Mouse (Mus musculus) neural tube, embryonic 14.5 days (tissue): Measurements from ENCODE around the gene Mrgprh. TPM values are rescaled to one million over a fixed set of nuclear protein-coding genes. Genes with fewer than 3 reads are reported as not detected.

ENCODE experiments used
- ATAC-seq: fragments of 200-750 bp; cut with Nextera tagmentation; 2 replicates; pipeline ENCODE4 v1.8.0; 2017; ENCODE audit warnings: low read depth, mild to moderate bottlenecking, moderate TSS enrichment, moderate library complexity
- H3K27ac ChIP-seq: fragments of 300-500 bp; sonication (generic); 2 replicates; pipeline ENCODE4 v1.5.1; 2014; ENCODE audit warnings: low read depth, mild to moderate bottlenecking, control low read depth, low read length, moderate library complexity, mixed read lengths
- H3K27me3 ChIP-seq: fragments of 300-500 bp; sonication (generic); 2 replicates; pipeline ENCODE4 v1.6.1; 2014; ENCODE audit warnings: low read length; ENCODE audit not compliant: control insufficient read depth, insufficient read depth
- H3K36me3 ChIP-seq: fragments of 300-500 bp; sonication (generic); 2 replicates; pipeline ENCODE4 v1.6.1; 2014; ENCODE audit warnings: low read length, mixed read lengths; ENCODE audit not compliant: control insufficient read depth, insufficient read depth
- H3K4me1 ChIP-seq: fragments of 300-500 bp; sonication (generic); 2 replicates; pipeline ENCODE4 v1.6.1; 2014; ENCODE audit warnings: low read length; ENCODE audit not compliant: control insufficient read depth, insufficient read depth
- H3K4me2 ChIP-seq: fragments of 300-500 bp; sonication (generic); 2 replicates; pipeline ENCODE4 v1.6.1; 2014; ENCODE audit warnings: mild to moderate bottlenecking, low read depth, low read length, control low read depth
- H3K4me3 ChIP-seq: fragments of 300-500 bp; sonication (generic); 2 replicates; pipeline ENCODE4 v1.5.1; 2014; ENCODE audit warnings: low read depth, low read length, control low read depth, mixed read lengths
- H3K9ac ChIP-seq: fragments of 300-500 bp; sonication (generic); replicated peaks from 2 replicates; pipeline ENCODE4 v1.6.1; 2014; ENCODE audit warnings: low read depth, mild to moderate bottlenecking, control low read depth, low read length, mixed read lengths
- H3K9me3 ChIP-seq: fragments of 300-500 bp; sonication (generic); 2 replicates; pipeline ENCODE4 v1.6.1; 2016; ENCODE audit warnings: low read length; ENCODE audit not compliant: control insufficient read depth
- WGBS: fragments of 180-500 bp; shearing (Covaris S2); extraction: QIAGEN DNeasy Blood & Tissue Kit; methylation state at CpG from one replicate; pipeline ENCODE4 v1.1.7; 2014; 5-methylcytosine and 5-hydroxymethylcytosine counted together
- polyA plus RNA-seq: library from polyadenylated mRNA; unstranded; fragments of >200 nt; fragmentation: Nextera tagmentation; extraction: Ambion mirVana; gene quantifications from 2 replicates; pipeline ENCODE4 v1.2.1, GENCODE M21; 2014

Gene Mrgprh
- polyA plus RNA-seq, 1 experiment from 2014 or later = not detected

DNA sequence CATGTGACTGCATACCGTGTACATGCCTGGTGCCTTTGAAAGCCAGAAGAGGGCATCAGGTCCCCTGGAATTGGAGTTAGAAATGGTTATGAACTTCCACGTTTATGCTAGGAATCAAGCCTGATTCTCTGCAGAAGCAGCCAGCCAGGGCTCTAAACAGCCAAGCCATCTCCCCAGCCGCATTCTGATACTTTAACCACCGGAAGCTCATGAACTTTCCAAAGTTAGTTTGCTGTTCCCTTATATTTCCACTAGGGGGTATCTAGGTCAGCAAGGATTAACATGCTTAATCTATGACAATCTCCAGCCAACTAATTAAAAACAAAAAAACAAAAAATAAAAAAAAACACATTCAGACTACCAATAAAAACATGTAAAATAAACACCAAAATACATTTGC lies 17.8 kb upstream of the Mrgprh start:
- no peak overlapping the region for H3K27ac ChIP-seq
- no peak overlapping the region for H3K4me3 ChIP-seq
- 48% methylated on average over 4 of the region's 4 CpGs for WGBS
- H3K27me3 ChIP-seq = no peaks in the 10 kb centered on the region
- no peak for ATAC-seq
- H3K36me3 ChIP-seq = no peaks in the 10 kb centered on the region
- H3K9me3 ChIP-seq = no peaks in the 10 kb centered on the region
- H3K4me1 ChIP-seq = no peaks in the 10 kb centered on the region
- H3K4me2 ChIP-seq = no peak overlapping the region
- H3K9ac ChIP-seq = no peak overlapping the region

DNA sequence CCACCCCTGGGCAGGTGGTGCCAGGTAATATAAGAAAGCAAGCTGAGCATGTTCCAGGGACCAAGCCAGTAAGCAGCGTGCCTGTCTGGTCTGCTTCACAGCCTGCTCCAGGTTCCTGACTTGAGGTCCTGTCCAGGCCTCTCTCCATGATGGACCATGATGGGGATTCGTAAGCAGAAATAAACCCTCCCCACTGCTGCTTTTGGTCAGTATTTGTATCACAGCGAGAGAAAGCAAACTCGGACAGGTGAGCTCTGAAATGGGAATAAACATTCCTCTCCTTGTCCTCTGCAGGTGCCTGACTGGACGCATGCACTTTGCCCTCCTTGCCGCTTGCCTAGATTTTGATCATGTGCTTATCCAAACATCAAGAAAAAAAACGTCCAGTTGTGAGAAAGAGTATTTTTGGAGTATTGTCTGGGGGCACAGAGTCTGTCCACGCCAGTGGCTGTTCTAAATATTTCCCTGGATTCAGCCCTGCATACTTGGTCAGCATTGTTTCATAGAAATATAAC lies 16.8 kb upstream of the Mrgprh start:
- no peaks in the 10 kb centered on the region for H3K4me1 ChIP-seq
- H3K4me2 ChIP-seq = no peak overlapping the region
- H3K4me3 ChIP-seq = no peak overlapping the region
- H3K27me3 ChIP-seq = no peaks in the 10 kb centered on the region
- no peaks in the 10 kb centered on the region for H3K9me3 ChIP-seq
- H3K9ac ChIP-seq = no peak overlapping the region
- H3K27ac ChIP-seq = no peak overlapping the region
- no peaks in the 10 kb centered on the region for H3K36me3 ChIP-seq
- no peak for ATAC-seq
- 85% methylated on average over 8 of the region's 8 CpGs for WGBS

DNA sequence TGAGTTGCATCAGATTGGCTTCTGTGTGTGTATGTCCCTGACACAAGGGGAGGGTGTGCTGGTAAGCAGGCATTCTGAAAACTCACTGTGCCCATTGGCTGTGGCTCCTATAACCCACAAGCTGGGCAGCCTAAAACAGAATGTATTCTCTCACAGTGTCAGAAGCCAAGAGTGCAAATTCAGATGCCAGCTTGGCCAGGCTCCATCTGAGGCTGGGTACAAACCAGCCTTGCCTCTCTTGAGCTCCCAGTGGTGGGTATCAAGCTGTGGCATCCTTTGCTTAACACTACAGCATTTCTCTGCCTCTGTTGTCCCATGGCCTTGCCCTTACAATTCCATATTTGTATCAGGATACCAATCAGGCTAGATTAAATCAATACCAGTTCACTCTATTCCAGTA lies 11.7 kb upstream of the Mrgprh start:
- ATAC-seq = no peak

DNA sequence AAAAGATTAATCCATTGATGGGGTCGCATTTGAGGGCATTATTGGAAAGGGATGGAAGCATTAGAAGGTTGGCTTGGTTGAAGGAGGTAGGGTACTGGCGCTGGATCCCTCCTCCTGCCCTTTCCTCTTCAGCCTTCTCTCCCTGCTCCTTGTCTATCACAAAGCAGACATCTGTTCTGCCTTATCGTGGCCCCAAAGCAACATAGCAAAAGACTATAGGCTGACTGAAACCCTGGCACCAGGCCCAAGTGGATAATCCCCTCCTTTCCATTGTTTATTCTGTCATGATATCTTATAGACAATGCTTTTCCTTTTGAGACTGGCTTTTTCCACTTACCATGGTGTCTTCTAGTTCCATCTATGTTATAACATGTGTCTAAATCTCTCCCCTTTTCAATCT lies 10.4 kb upstream of the Mrgprh start:
- no peak overlapping the region for H3K4me2 ChIP-seq
- no peaks in the 10 kb centered on the region for H3K4me1 ChIP-seq
- no peak for ATAC-seq
- no peaks in the 10 kb centered on the region for H3K9me3 ChIP-seq
- H3K9ac ChIP-seq = no peak overlapping the region
- no peak overlapping the region for H3K4me3 ChIP-seq
- no peaks in the 10 kb centered on the region for H3K36me3 ChIP-seq
- H3K27me3 ChIP-seq = no peaks in the 10 kb centered on the region
- whole genome bisulfite sequencing = 81% methylated on average over 3 of the region's 3 CpGs
- no peak overlapping the region for H3K27ac ChIP-seq

More for the DNA sequence above, 11.7 kb upstream of the Mrgprh start:
- Histone ChIP-seq H3K9ac (no peak overlapping the region), H3K4me3 (no peak overlapping the region), H3K9me3 (no peaks in the 10 kb centered on the region), H3K27ac (no peak overlapping the region), H3K4me2 (no peak overlapping the region), H3K4me1 (no peaks in the 10 kb centered on the region), H3K36me3 (no peaks in the 10 kb centered on the region), H3K27me3 (no peaks in the 10 kb centered on the region)

DNA sequence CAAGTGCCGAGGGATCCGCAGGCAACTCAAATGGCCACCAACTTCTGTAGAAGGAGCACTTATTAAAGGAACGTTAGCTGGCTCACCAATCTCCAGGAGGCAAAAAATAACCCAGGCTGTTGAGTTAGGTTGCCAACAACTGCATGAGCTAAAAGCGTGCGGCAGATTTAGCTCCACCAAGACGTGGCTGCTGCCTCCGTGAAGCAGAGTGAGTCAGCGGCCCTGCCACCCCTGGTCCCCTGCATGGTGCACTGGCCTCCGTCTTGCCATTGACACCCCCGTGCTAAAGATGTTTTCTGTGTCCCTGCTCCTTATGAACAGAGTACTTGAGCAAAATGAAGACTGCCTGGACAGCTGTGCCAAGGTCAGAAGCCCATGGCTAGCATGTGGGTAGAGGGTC lies 9.0 kb upstream of the Mrgprh start:
- 87% methylated on average over 10 of the region's 10 CpGs for whole genome bisulfite sequencing
- ATAC-seq = no peak
- Histone ChIP-seq H3K9me3 (no peaks in the 10 kb centered on the region), H3K4me2 (no peak overlapping the region), H3K4me3 (no peak overlapping the region), H3K4me1 (no peaks in the 10 kb centered on the region), H3K27ac (no peak overlapping the region), H3K27me3 (no peaks in the 10 kb centered on the region), H3K9ac (no peak overlapping the region), H3K36me3 (no peaks in the 10 kb centered on the region)

DNA sequence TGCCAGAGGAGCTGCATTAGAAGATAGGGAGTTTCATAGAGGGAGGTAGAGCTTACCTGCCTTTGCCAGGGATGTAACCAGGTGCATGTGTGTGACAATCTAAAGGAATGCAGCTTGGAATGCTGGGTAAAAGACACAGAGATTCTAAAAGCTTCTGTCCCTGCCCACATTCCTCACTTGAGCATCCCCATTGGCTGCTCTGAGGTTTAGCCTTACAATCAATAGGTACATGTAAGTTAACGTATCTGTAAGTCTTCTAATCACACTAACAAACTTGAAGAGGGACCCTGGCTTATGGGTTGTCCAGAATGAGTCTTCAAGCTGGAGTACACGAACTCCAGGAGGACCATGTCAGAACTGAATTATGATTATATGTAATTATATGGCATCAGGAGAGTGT lies 7.8 kb upstream of the Mrgprh start, which contains the start of gene Mas1:
Mas1 (minus strand) TSS at position 101 of the 400 bp plus-strand sequence.
- Histone ChIP-seq H3K36me3 (no peaks in the 10 kb centered on the region), H3K9me3 (no peaks in the 10 kb centered on the region), H3K4me1 (no peaks in the 10 kb centered on the region), H3K4me2 (no peak within 1 kb of the TSS), H3K4me3 (no peak within 1 kb of the TSS), H3K27ac (no peak within 1 kb of the TSS), H3K9ac (no peak within 1 kb of the TSS), H3K27me3 (no peaks in the 10 kb centered on the region)
- 59% methylated on average over 2 of the region's 2 CpGs for WGBS
- ATAC-seq = no peak

DNA sequence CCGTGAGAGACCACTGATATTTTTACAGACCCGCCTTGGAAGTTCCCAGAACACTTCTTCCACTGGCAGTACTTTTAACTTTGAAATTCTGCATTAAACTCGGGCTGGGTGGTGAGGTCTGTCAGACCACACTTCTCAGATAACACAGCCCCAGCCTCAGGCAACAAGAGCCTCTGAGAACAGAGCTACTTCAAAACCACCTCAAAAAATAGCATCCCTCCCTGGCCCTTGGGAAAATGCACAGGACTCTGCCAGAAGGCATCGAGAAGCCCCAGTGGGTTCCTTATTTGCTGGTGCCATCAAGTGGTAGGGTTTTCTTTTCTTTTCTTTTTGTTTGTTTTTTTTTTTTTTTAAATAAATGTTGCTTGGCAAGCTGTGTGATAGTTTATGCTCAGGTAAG lies 7.2 kb upstream of the Mrgprh start:
- Histone ChIP-seq H3K9me3 (no peaks in the 10 kb centered on the region), H3K9ac (no peak overlapping the region), H3K4me2 (no peak overlapping the region), H3K27ac (no peak overlapping the region), H3K27me3 (no peaks in the 10 kb centered on the region), H3K4me3 (no peak overlapping the region), H3K36me3 (no peaks in the 10 kb centered on the region), H3K4me1 (no peaks in the 10 kb centered on the region)
- WGBS = 44% methylated on average over 4 of the region's 4 CpGs
- no peak for ATAC-seq

DNA sequence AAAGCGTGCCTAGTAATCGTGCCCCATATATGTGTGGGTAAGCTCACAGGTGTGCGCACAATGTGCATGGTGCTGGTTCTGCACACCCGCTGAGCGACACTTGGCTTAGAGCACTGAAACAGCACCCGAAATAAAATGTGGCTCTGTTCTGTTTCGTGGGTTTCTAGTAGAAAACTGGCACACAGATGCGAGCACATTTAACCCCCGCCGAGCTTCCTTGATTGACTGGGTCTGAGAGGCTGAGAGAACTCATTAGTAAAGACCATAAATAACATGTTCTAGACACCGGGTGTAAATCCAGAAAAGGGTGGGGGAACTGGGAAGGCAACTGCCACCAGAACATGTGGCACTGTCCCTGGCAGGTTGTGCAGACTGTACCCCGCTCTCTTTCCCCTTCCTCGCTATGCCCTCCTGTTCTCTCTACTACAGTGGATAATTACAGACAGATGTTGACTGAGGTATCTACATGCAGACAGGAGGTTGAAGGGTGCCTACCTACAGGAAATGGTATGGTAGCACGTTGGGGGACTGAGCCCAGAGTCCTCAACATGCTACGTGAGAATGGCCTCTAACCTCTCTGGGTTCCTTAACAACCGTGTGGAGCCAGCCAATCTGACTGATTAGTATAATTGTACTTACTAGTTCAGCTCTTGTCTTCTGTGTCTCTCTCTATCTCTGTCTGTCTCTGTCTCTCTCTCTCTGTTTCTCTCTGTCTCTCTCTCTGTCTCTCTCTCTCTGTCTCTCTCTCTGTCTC lies 3.4 kb upstream of the Mrgprh start:
- no peaks in the 10 kb centered on the region for H3K27me3 ChIP-seq
- H3K4me2 ChIP-seq = no peak overlapping the region
- no peaks in the 10 kb centered on the region for H3K36me3 ChIP-seq
- H3K4me3 ChIP-seq = no peak overlapping the region
- 47% methylated on average over 16 of the region's 16 CpGs for WGBS
- H3K9me3 ChIP-seq = no peaks in the 10 kb centered on the region
- H3K27ac ChIP-seq = no peak overlapping the region
- no peak overlapping the region for H3K9ac ChIP-seq
- no peaks in the 10 kb centered on the region for H3K4me1 ChIP-seq
- ATAC-seq = peak; percentile 86

DNA sequence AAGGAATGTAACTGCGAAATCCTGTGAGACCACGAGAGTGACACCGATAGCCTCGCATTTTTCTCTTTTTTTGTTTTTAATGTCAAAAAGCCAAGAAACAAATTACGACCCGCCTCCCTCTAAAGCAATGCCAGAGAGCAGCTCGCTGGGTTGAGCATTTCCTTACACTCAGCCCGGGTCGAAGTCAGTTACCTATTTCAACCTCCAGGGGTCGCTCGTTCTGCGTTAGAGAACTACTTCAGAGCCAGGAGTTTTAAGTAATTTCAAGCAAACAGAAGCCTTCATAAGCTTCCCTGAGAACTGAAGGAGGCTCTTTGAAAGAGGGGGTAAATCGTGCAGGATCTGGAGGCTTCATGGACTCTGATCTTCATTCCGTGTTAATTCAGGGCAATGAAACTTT lies 4.3 kb downstream of the Mrgprh start:
- 4% methylated on average over 14 of the region's 14 CpGs for WGBS
- peak; percentile 69; the same call in 1 of the 2 replicates for ATAC-seq
- peak overlapping the region; percentile 19; the same call in 1 of the 2 replicates for H3K4me2 ChIP-seq
- no peak overlapping the region for H3K4me3 ChIP-seq
- no peaks in the 10 kb centered on the region for H3K9me3 ChIP-seq
- H3K4me1 ChIP-seq = no peaks in the 10 kb centered on the region
- H3K27ac ChIP-seq = no peak overlapping the region
- H3K27me3 ChIP-seq = no peaks in the 10 kb centered on the region
- H3K9ac ChIP-seq = no peak overlapping the region
- H3K36me3 ChIP-seq = no peaks in the 10 kb centered on the region
